Mouse (Mus musculus): ENCODE results near the gene Asic2. TPM values are rescaled to one million over a fixed set of nuclear protein-coding genes. Genes with fewer than 3 reads are reported as not detected.

The Asic2 gene
- total RNA-seq, 1 experiment from 2014 or later: 1.7 TPM

DNA sequence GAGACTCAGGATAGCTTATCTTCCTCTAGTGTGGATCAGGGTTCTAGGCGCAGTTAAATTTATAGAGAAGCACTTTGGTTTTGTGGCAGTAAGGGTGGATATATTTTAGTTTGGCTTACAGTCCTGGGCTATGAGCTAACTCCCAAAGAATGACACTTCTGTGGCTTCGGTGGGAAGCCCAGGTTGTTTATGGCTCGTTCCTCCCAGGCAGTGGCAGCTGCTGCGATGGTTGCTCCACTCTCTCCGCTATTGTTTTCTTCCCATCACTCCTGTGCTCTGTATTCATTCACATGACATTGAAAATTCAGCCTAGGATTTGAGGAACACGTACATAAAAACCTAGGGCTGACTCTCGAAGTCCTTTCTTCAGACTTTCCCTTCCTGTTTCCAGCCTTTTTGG, 1065.6 kb downstream of the Asic2 start:
- no peak for DNase-seq

DNA sequence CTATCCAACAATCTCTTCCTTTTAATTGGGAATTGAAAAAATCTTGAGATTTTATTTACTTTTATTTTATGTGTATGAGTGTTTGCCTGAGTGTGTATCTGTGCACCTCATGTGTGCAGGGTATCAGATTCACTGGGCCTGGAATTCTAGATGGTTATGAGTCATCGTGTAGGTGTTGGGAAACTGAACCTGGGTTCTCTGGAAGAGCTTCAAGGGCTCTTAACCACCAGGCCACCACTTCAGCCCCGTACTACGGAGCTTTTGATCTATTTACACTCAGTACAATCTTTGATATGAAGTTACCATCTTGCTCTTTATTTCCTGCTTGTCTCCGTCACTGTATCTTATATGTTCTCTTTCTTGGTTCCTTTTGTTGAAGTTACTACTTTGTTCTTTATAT, 1067.7 kb downstream of the Asic2 start:
- no peak for DNase-seq

DNA sequence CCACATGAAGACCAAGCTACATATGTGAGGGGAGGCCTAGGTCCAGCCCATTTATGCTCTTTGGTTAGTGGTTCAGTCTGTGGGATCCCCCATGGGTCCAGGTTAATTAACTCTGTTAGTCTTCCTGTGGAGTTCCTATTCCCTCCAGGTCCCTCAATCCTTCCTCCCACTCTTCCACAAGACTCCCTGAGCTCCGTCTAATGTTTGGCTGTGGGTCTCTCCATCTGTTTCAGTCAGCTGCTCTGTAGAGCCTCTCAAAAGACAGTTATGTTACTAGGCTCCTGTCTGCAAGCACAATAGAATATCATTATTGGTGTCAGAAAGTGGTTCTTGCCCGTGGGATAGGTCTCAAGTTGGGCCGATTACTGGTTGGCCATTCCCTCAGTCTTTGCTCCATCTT, 1072.4 kb downstream of the Asic2 start:
- no peak for DNase-seq

DNA sequence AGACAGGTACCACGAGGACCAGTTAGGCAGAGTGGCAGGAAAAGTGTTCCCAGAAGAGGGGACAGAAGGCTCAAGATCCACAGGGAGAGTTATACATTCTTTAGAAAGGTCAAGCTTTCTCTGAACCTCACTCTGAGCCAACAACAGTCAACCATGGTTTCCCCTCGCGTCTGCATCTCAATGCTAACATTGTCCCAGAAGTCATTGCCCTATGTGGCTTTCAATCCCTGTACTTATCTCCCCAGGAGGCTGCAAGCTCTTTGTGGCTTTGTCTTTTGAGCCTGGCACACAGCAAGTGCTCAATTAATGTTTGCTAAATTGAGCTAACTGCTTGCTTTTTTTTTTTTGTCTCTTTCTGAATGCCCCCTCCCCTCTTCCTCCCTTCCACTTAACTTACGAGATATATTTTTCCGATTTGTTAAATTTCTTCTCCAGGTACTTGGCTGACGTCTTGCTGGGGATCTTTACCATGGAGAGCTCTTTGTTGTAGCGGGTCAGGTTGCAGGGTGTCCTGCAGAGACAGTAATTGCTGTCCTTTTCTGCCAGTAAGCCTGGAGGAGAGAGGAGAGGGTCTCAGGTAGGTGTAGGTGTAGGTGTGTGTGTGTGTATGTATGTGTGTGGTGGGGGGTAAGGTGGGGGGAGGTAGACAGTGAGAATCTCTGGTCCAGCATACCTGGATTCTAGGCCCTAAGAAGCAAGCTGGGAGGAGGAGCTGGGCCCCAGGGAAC, 1078.8 kb downstream of the Asic2 start:
- DNase-seq: no peak

DNA sequence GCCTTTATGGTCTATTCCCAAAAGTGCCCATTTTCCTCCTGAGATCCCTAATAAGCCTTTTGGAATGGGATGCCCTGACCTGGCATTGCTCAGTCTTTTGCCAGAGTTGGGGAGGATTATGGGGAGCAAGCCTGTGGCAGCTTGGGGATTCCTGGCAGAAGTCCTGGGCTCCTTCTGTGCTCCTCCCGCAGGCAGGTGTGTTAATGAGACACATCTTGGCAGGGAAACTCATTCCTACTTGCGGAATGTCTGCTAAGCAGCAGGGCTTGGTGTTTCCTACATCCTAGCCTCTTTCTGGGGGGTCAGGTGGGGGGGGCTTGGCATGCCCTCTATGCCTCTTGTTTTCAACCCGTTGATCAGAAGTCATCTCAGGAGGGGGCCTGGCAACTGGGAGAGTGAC, 1081.2 kb downstream of the Asic2 start:
- no peak for DNase-seq

DNA sequence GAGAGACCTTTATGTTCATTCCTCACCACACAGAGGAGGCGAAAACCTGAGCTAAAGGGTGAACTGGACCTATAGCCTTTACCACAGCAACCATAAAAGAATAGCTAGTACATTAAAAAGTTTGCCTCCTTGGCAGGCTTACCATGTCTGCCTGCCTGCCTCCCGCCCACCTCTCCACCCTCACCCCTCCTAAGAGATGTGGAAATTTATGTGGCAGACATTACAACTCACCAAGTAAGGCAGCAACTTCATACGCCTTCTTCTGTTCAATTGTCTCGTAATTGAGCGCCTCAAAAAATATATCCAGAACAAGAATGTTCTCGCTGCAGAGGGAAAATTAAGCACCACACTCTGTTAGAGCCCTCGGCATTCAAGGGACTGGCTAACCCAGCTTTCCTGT, 1081.9 kb downstream of the Asic2 start:
- no peak for DNase-seq

DNA sequence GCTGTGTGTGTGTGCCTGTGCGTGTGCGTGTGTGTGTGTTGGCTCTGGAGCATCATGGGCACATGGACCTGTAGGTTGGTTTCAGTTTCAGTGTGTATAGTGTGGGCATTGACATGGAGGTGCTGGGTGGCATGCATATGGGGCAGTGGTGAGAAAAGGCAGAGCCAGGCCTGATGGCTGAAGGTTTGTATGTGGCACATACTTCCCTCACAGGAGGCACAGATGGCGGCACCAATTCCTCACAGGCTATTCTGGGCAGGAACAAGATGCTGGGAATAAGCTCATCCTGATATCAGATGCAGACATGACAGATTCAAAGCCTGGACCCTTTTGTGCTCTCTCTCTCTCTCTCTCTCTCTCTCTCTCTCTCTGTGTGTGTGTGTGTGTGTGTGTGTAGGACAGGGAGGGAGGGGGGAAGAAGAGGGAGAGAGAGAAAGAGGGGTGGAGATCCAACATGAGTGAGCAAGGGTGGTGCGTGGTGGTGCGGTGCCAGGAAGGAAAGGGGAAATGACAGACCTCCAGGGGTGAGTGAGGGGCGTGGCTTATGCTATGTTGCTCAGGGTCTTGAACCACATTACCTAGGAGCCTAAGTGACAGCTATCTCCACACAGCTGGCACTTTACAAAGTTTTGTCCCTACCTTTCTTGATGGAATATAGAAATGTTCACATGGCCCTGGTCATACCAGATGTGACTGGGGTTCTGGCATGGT, 1083.6 kb downstream of the Asic2 start:
- DNase-seq: no peak

DNA sequence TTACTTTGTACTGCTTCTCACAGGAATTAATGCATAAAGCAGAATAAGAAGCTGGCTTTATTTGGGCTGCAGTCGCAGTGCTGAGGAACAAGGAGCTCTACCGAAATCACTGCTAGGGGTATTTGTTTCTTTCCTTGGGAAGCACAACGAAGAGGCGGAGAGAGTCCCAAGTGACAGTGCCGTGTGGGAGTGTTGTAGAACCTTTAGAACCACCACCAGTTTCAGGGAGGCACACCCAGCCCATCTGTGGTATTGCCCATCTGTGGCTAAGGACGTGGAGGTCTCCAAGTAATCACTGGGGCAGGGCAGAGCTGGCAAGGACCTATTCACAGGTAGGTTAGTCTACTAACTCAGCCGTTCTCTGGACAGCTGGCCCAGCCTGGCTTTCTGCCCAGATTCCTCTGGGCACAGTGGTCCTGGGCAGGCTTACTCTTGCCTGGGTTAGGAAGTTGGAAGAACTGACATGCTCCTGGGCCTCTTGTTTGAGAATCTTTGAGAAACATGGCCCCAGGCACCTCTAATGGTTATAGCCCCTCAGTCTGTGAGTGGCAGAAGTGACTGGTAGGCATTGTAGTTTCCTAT, 1085.9 kb downstream of the Asic2 start:
- no peak for DNase-seq

DNA sequence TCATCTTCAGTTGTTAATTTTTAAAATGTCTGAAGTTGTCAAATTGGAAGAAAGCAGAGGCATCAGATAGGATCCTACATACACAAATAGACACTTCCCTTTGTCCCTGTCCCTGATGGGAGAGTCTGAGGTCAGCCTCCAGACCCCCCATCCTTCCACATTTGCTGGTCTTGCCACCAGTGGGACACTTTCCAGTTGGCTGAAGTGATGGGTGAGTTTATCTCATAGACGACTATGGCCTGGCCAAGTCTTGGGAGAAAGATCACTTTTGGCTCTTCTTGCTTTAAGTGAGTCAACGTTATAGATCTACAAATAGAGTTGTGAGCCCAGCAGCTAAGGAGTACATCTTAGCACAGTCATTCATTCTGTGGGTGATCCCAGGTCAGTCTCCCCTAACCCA, 1090.2 kb downstream of the Asic2 start:
- DNase-seq: no peak

DNA sequence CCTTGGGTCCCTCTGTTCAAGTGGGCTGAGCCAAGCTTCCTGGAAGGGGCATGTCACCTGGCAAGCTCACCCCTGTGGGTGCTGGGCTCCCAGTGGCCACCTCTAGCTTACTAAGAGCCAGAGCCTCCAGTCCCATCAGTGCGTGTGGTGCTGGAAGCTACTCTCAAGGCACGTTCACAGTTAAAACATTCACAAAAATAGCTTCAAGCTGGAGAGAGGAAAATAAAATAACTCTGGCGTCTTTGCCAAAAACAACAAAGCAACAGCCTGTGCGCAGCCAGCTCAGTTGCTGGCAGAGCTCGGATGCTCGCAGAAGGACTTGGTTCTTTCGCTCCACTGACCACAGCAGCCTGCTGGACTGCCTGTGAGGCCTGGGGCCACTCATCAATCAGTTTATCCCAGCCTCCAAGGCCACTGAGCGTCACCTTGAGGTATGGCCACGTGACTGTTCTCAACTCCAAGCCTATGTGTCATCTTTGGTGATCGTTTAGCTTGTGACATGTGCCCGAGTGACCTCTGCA, 1091.1 kb downstream of the Asic2 start:
- peak; percentile 89 for DNase-seq

DNA sequence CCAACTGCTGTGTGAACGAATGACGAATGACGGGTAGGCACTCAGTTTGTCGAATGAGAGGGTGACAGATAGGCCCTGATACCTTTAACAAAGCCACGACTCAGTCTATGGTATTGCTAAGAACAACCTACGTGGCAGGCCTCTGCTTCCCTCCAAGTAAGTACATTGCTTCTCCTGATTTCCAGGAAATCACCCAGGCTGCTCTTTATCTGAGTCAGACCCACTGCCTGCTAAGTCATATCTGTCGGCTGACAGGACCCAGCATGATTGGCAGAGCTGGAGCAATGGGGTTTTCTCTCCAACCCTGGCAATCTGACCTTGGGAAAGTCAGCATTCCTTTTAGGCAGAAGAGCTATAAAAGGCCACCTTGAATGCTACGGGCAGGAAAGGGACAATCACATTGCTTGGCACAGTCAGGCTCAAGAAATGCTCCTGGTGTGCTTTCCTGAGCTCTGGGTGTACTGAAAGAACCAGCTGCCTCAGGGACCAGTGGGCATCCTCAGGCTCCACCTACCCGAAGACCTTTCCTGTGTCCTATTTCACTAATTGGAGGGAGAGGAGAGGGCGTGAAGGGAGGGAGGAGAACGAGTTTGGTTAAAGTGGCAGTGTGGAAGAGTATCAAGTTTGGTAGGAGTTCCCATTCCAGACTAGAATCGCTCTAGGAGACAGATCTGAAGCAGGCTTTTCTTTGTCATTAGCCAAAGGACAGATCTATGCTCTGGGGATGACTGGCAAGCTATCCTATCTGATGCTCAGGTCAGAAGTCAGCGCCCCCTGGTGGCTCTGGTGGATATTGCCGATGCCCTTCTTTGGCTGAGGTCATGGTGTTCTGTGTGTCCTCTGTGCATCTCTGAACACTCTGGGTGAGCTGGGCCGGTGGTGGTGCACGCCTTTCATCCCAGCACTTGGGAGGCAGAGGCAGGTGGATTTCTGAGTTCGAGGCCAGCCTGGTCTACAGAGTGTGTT, 1095.5 kb downstream of the Asic2 start:
- DNase-seq: peak; percentile 87

DNA sequence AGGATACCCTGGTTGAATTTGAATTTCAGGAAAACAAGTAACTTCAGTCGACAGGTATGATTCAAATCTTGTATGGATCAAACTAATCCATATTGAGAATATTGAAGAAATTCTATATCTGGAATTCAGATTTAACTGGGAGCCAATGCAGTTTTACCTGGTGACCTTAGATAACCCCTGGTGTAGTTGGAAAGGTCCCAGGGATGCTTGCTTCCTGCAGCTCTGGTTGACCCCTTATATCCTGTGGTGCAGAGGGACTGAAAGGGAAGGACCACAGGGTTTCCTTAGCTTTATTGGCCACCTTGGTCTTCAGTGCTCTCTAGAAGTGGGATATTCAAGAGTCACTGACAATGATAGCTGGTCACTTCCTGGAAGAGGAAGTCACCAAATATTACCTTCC, 1100.2 kb downstream of the Asic2 start:
- DNase-seq: no peak

DNA sequence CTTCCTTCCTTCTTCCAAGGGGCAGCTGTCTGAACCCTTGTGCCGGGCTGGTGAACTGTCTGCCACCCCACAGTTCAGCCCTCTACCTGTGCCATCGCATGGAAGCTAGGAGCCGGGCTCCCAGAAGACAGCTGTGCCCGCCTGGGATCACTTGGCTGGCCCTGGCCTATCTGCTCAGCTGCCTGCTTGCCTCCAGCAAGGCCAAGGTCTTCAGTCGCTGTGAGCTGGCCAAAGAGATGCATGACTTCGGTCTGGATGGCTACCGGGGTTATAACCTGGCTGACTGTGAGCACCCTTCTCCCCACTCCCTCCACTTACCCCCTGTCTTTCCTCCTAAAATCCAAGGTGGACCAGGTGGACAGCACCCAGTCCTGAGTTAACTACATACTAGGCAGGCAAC, 1105.3 kb downstream of the Asic2 start:
- DNase-seq: peak; percentile 43

DNA sequence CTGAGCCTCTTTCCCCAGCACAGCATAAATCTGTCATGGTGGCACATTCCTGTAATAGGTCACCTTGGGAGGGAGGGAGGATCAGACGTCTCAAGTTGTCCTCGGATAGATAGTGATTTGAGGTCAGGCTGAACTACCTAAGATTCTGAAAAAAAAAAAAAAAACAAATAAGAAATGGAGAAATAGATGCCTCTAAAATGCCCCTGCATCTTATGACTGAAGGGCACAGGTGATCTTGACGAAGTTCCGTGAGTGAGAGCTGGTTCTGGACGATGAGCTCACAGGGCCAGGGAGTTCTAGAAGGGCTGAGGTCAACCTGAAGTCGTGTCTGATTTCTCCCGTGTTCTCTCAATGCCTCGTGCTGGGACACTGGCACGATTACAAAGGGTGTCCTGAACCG, 1110.2 kb downstream of the Asic2 start, which contains the start of gene Spaca3:
Spaca3 (plus strand) TSS at position 301 of the 400 bp plus-strand sequence.
- no peak for DNase-seq

DNA sequence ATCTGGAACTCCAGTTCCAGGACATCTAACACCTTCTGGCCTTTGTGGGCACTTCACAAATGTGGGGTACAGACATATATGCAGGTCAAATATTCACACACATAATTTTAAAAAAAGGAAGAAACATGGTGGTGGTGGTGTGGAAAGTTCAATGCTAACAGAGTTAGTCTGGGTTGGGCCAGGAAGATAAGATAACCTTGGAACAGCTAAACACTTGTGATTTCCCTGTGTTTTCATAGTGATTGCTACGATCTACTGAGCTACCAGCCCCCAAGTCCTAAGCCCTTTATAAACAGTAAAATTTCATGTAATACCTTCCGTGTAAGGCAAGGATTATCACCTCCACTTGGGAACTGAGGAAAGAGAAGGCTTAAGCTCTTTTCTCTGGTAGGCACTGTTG, 1111.4 kb downstream of the Asic2 start:
- no peak for DNase-seq

DNA sequence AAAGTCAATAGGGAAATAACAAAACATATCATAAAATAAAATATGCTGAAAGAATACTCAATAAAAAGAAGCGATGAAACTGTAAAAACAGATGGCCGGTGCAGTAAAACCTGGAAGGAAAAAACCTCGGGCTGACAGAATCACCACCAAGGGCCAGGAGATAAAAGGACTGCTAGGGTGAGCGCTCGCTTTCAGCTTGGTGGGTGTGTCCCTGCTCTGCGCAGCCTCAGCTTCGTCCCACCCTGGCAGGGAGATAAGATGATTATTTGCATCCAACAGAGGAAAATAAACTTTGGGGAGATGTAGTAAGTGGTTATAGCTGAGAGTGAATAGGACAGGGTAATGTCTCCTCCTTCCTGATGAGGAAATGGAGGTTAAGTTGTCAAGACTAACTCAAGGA, 1113.3 kb downstream of the Asic2 start:
- no peak for DNase-seq

DNA sequence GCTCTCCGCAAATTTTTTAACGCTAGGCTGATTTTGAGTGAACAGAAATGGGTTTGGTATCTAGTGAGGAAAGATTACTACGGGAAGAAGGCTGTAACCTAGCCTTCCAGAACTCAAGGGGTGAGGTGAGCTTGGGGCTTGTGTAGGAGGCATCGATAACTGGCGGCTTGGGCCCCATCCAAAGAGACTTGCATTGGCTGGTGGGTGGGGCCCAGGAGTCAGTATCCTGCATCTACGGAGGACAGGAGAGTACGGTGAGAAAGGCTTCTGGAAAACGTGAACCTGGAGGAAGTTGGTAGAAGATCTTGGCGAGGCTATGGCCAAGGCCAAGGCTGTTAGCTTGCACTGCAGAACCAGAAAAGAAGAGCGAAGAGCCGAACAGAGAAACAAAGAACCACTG, 1113.8 kb downstream of the Asic2 start:
- no peak for DNase-seq

DNA sequence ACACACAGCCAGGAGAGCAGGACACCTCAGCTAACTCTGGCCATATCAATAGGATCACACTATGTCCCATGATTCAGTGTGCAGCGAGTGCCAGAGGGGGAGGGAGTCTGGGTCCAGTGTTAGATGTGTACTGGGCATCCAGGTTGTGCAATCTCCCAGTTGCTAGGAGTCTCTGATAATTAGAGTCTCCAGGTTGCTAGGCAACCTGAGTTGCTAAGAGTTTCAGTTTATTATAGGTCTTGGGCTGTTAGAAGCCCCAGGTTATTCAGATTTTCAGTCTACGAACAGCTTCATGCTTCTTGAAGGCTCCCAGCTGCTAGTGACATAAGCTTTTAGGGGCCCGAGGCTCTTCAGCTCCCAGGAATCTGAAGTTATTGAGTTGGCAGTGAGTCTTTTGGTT, 1115.2 kb downstream of the Asic2 start:
- DNase-seq: peak; percentile 22

DNA sequence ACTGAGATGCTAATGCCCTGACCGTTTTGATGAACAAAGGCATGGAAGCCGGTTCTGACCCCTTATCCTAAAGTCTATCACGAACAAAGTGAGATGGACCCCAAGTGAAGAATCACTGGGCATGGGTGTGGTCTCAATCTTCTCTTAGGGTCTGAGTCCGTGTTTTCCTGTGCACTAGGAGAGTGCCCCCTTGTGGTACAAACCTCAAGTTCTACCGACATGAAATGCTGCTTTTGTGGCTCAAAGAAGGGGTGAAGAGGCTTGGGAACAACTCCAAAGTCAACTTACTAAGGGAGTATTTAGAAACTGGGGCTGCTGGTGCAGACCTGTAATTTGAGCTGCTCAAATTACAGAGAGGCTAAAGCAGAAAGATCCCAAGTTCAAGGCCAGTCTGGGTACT, 1116.4 kb downstream of the Asic2 start:
- DNase-seq: peak; percentile 35

DNA sequence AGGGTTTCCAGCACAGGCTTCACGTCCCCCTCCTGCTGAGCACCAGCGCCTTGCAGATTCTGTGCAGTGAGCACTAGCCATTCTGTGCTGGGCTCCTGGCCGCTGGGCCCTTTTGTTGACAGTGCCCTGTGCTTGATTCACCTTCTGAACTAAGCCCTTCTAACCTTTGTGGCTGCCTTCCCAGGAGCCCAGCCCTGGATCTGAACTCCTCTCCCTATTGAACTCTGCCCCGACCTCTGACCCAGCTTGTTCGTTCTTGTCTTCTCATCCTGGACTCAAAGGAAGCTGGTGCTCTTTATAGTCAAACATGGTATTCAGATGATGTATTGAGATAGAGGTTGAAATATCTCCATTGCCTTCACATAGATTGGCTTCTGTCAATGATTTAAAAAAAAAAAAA, 1120.1 kb downstream of the Asic2 start:
- no peak for DNase-seq

DNA sequence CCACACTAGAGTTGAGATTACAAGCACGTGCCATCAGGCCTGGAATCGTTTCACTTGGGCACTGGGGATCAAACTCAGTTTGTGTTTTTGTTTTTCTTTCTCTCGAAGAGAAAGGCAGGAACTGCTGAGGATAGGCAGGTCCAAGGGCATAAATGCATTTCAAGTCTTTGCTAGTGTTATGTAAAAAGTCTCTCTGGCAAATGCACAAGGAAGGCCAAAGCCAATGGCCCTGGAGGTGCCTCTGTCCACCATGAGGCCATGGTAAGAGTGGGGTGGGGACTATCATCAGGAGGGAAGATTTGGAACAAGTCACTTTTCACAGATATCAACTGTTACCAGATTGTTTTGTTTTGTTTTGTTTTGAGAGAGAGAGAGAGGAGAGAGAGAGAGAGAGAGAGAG, 1122.1 kb downstream of the Asic2 start:
- DNase-seq: no peak

DNA sequence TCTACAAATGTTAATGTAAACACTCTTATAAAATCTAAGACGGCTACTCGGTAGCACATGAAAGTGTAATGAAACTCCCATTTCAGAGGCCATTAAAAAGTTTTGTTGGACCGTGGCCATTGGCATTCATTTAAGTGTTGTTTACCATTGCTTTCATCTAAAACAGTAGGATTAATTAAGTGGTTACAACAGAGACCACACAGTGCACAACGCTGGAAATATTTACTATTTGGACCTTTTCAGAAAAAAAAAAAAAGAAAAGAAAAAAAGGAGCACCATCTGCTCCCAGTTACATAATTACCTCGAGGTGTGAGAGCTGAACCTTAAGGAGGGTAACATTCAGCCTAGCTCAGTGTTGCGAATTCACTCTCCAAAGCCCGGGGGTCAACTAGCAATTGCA, 1122.8 kb downstream of the Asic2 start:
- no peak for DNase-seq
